Mouse (Mus musculus) heart, embryonic 15.5 days (tissue): ENCODE data around the gene Pi16. TPM values are rescaled to one million over a fixed set of nuclear protein-coding genes. Genes with fewer than 3 reads are reported as not detected.
"Not testable (repeated sequence)": the region's sequence is repeated elsewhere in the genome, so short reads cannot be mapped to it uniquely, and the experiment has no call there.

Experiments used
- ATAC-seq: fragments of 200-750 bp; cut with Nextera tagmentation; replicated peaks from 2 replicates; pipeline ENCODE4 v1.8.0; 2017; ENCODE audit warnings: low read depth, moderate TSS enrichment; ENCODE audit not compliant: insufficient number of reproducible peaks, insufficient read depth, low FRiP score
- H3K27ac ChIP-seq: fragments of 300-500 bp; sonication (generic); 2 replicates; pipeline ENCODE4 v1.5.1; 2015; ENCODE audit warnings: mild to moderate bottlenecking, inconsistent platforms
- H3K27me3 ChIP-seq: fragments of 300-500 bp; sonication (generic); 2 replicates; pipeline ENCODE4 v1.6.1; 2015; ENCODE audit warnings: inconsistent platforms
- H3K36me3 ChIP-seq: fragments of 300-500 bp; sonication (generic); 2 replicates; pipeline ENCODE4 v1.6.1; 2015; ENCODE audit warnings: mild to moderate bottlenecking, inconsistent platforms
- H3K4me1 ChIP-seq: fragments of 300-500 bp; sonication (generic); replicated peaks from 2 replicates; pipeline ENCODE4 v1.6.1; 2015; ENCODE audit warnings: inconsistent platforms
- H3K4me2 ChIP-seq: fragments of 300-500 bp; sonication (generic); 2 replicates; pipeline ENCODE4 v1.6.1; 2015; ENCODE audit warnings: inconsistent platforms, mild to moderate bottlenecking, moderate library complexity
- H3K4me3 ChIP-seq: fragments of 300-500 bp; sonication (generic); 2 replicates; pipeline ENCODE4 v1.5.1; 2015; ENCODE audit warnings: mild to moderate bottlenecking, inconsistent platforms
- H3K9ac ChIP-seq: fragments of 300-500 bp; sonication (generic); 2 replicates; pipeline ENCODE4 v1.6.1; 2015; ENCODE audit warnings: mild to moderate bottlenecking, inconsistent platforms
- H3K9me3 ChIP-seq: fragments of 300-500 bp; sonication (generic); replicated peaks from 2 replicates; pipeline ENCODE4 v1.6.1; 2016; ENCODE audit warnings: inconsistent platforms
- WGBS: fragments of 180-500 bp; shearing (Covaris S2); methylation state at CpG from one replicate; pipeline ENCODE4 v1.1.7; 2015; ENCODE audit warnings: mixed read lengths; 5-methylcytosine and 5-hydroxymethylcytosine counted together
- polyA plus RNA-seq: library from polyadenylated mRNA; unstranded; fragments of >200 nt; fragmentation: Nextera tagmentation; extraction: Ambion mirVana; gene quantifications from 2 replicates; pipeline ENCODE4 v1.2.1, GENCODE M21; 2015

Pi16 gene
- polyA plus RNA-seq, 1 experiment from 2014 or later: 4.3 TPM

DNA sequence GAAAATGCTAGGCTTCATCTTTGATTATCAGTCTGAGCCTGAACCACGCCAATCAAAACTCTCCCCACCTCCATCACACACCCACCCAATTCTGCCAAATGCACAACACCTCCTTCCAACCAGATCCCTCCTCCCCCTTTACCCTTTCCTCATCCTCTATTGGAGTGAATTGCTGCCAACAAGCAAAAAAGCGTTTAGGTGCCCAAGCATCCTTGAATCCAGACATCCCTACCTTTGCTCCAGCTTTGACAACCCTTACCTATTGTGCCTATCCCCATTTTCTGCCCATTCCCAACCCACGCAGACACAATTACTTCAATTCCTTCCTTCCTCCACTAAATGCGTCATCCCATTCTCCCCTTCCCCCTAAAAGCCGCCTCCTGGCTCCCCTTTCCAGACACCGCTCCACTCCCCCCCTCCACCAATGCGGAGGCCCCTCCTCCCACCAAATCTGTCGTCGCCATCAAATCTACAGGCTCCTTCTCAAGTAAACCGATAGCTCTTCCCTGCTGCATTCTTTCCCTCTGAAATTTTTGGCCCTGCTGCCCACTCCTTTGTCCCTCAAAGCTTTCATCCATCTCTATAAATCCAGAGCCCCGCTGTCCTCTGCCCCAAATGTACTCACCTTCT lies 29.1 kb downstream of the Pi16 start:
- Histone ChIP-seq H3K4me2 (peak overlapping the region; percentile 81), H3K27me3 (no peaks in the 10 kb centered on the region), H3K9me3 (no peaks in the 10 kb centered on the region), H3K4me3 (peak overlapping the region; percentile 92), H3K36me3 (no peaks in the 10 kb centered on the region; the same call in 1 of the 2 replicates), H3K9ac (peak overlapping the region; percentile 90), H3K4me1 (peaks cover 36% of the 10 kb centered on the region), H3K27ac (peak overlapping the region; percentile 91)
- ATAC-seq: no peak
- 3% methylated on average over 11 of the region's 11 CpGs for WGBS

DNA sequence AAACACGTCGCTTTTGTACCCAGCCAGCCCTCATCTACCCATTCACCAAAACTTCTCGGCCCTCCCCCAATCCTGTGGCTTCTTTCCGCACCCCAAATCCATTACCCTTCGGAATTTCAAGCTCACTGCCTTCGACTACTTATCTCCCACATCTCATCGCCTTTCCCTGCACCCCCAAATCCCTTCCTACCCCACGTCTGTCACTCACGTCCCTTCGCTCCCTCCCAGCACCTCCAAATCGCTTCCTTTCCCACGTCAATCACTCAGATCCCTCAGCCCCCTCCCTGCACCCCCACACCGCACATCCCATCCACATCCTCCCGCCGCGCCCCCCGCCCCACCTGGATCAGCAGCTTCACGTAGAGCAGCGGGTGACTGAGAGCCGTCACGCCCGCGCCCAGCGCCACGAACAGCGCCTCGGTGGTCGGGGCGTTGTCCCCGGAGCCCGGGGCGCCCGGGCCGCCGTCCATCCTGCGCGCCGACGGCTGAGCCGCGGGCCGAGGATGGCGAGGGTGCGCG lies 29.7 kb downstream of the Pi16 start:
- no peaks in the 10 kb centered on the region for H3K9me3 ChIP-seq
- no peaks in the 10 kb centered on the region for H3K27me3 ChIP-seq
- peaks cover 30% of the 10 kb centered on the region for H3K4me1 ChIP-seq
- H3K4me2 ChIP-seq: peak overlapping the region; percentile 81
- no peaks in the 10 kb centered on the region; the same call in 1 of the 2 replicates for H3K36me3 ChIP-seq
- H3K9ac ChIP-seq: peak overlapping the region; percentile 90
- under 1% methylated on average over 45 of the region's 45 CpGs for WGBS
- ATAC-seq: no peak; the same call in 1 of the 2 replicates
- peak overlapping the region; percentile 92 for H3K4me3 ChIP-seq
- H3K27ac ChIP-seq: peak overlapping the region; percentile 91

DNA sequence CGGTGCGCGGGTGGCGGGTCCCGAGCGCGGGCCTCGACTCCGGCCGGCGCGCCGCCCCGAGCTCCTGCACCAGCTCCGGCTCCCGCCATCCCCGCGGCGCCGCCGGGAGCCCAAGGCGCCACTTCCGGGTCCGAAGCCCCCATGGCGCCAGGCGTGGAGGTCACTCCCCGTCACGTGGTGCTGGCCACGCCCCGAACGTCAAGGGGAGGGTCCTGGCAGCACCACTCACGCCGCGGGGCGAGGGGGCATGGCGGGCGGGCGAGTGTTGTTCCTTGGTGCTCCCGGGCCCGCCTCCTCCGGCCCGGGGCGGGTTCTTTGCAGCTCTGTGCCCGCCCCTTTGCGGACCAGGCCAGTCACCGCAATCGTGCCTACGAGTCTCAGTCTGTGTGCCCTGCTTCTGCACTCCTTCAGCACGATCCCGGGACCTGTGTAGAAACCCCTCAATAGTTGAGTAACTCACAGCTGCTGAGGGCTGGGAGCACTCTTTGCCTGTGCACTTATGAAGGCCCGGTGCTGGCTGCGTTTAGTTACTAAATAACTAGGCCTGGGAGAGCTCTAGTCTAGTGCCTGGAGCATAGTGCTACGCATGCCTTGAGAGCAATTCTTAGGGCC lies 30.3 kb downstream of the Pi16 start, which contains the start of gene Mtch1:
Gene Mtch1 (minus strand): TSS at position 290 of the 612 bp plus-strand sequence.
- Histone ChIP-seq H3K27me3 (no peaks in the 10 kb centered on the region), H3K9ac (peak within 1 kb of the TSS; percentile 90), H3K9me3 (no peaks in the 10 kb centered on the region), H3K4me1 (peaks cover 24% of the 10 kb centered on the region), H3K27ac (peak within 1 kb of the TSS; percentile 91), H3K4me3 (peak within 1 kb of the TSS; percentile 92), H3K36me3 (no peaks in the 10 kb centered on the region; the same call in 1 of the 2 replicates), H3K4me2 (peak within 1 kb of the TSS; percentile 81)
- ATAC-seq: peak; percentile 97
- WGBS: under 1% methylated on average over 40 of the region's 53 CpGs

DNA sequence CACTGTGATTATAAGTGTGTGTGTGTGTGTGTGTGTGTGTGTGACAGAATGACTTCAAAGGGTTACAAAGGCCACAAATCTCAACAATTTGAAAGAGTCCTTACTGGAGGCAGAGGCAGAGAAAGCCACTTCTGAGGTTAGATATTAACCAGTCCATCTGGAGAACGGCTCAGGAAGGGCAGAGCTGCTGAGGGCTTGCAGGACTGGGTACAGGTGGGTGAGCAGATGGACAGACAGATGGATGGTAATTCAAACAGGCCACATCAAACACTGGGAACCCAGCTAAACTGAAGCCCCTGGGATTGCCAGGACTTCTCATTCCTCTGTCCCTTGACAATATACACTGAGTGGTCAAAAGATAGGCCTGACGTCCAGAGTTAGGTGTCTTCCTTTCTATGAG lies 31.5 kb downstream of the Pi16 start:
- no peak overlapping the region for H3K4me2 ChIP-seq
- no peak overlapping the region for H3K27ac ChIP-seq
- no peaks in the 10 kb centered on the region; the same call in 1 of the 2 replicates for H3K36me3 ChIP-seq
- no peak overlapping the region for H3K9ac ChIP-seq
- no peak overlapping the region for H3K4me3 ChIP-seq
- WGBS: 64% methylated on average over 2 of the region's 2 CpGs
- H3K9me3 ChIP-seq: no peaks in the 10 kb centered on the region
- ATAC-seq: no peak
- no peaks in the 10 kb centered on the region for H3K27me3 ChIP-seq
- H3K4me1 ChIP-seq: peaks cover 21% of the 10 kb centered on the region

DNA sequence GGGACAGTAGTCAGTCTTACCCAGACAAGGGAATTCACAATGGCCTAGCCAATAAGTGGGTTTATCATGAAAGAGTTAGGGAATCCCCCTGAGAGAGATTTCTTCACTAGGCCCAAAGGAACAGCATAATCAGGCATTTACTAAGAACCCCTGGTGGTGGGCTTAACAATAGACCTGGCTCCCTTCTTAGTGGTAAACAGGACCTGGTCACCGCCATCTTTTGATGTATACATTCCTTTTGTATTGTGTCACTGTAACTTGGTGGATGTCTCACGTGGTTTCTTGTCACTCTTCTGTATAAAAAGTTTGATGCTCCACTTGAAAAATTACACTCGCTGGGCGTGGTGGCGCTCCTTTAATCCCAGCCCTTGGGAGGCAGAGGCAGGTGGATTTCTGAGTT lies 33.6 kb downstream of the Pi16 start:
- not testable (repeated sequence) for H3K4me2 ChIP-seq, H3K9me3 ChIP-seq, H3K4me3 ChIP-seq, H3K36me3 ChIP-seq, ATAC-seq, H3K27ac ChIP-seq, H3K9ac ChIP-seq, H3K27me3 ChIP-seq
- peaks cover 26% of the 10 kb centered on the region for H3K4me1 ChIP-seq
- WGBS: 79% methylated on average over 5 of the region's 5 CpGs

DNA sequence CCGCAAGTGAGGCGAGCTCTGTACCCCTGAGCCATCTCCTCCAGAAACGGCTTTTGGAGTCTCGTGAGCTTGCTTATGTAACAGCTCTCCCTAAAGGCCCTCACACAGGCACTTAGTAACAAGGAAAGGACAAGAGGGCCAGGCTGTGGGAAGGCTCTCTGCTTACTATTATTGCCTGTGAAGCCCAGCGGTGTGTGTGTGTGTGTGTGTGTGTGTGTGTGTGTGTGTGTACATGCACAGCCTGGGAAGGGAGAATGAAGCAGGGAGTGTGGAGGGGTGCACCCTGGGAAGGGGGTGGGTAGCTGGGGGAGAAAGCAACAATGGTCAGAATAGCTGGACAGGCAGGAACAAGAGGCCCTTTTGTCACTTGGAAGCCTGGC lies 38.0 kb downstream of the Pi16 start:
- 23% methylated on average over 5 of the region's 5 CpGs for WGBS
- H3K27me3 ChIP-seq: no peaks in the 10 kb centered on the region
- peak; percentile 32 for ATAC-seq
- peak overlapping the region; percentile 70 for H3K4me2 ChIP-seq
- peaks cover 29% of the 10 kb centered on the region for H3K4me1 ChIP-seq
- H3K9ac ChIP-seq: peak overlapping the region; percentile 53
- no peaks in the 10 kb centered on the region for H3K36me3 ChIP-seq
- H3K4me3 ChIP-seq: no peak overlapping the region
- peak overlapping the region; percentile 98 for H3K27ac ChIP-seq
- H3K9me3 ChIP-seq: no peaks in the 10 kb centered on the region

DNA sequence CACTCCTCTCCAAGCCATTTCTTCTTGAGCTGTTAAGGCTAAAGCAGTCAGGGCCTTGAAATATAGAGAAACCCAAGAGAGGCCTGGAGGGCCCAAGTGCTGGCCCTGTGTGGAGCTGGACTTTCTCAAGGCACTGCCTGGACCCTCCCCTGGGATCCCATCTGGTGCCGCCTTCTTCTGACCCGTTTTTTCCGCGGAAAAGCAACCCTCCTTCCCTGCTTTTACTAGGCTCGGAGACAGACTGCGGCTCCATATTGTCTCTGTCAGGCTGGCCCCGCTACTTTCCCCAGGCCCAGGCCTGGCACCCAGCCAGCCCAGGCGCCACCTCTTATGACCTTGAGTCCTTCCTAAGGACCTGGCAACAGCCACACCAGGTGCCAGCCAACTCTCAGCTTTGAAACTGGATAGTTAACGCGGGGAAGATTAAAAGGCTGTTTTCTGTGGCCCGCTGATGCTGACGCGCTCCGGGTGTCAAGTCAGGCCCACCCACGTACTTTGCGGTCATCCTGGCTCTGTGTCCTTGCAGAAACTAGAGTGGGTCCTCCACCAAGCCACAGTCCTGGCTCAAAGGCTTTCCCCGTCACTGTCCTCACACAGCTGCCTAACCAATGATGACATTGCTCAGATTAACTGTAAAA lies 38.5 kb downstream of the Pi16 start:
- Histone ChIP-seq H3K4me1 (peaks cover 34% of the 10 kb centered on the region), H3K4me2 (peak overlapping the region; percentile 70), H3K4me3 (peak overlapping the region; percentile 44), H3K9ac (peak overlapping the region; percentile 53), H3K27me3 (no peaks in the 10 kb centered on the region), H3K36me3 (no peaks in the 10 kb centered on the region), H3K9me3 (no peaks in the 10 kb centered on the region), H3K27ac (peak overlapping the region; percentile 98)
- peak; percentile 75 for ATAC-seq
- WGBS: 8% methylated on average over 17 of the region's 17 CpGs

DNA sequence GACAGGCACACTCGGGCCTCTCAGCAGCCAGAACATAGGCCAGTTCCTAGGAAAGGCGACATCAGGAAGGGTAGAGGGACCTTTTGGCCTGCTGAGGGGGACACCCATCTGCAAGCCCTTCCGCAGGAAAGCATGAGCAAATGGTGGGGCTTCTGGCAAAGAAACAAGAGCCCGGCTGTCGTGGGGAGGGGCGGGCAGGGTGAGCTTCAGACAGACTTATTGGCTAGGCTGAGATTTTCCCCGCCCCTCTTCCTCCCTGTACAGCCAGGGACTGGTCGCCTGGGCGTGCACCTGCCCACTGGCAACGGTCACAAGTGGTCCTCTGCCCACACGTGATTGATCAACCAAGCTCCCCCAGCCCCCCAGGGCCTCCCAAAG lies 39.0 kb downstream of the Pi16 start:
- Histone ChIP-seq H3K4me1 (peaks cover 38% of the 10 kb centered on the region), H3K9me3 (no peaks in the 10 kb centered on the region), H3K27me3 (no peaks in the 10 kb centered on the region), H3K9ac (peak overlapping the region; percentile 53), H3K4me3 (peak overlapping the region; percentile 44), H3K27ac (peak overlapping the region; percentile 98), H3K36me3 (no peaks in the 10 kb centered on the region), H3K4me2 (peak overlapping the region; percentile 70)
- WGBS: 3% methylated on average over 11 of the region's 11 CpGs
- ATAC-seq: peak; percentile 91

DNA sequence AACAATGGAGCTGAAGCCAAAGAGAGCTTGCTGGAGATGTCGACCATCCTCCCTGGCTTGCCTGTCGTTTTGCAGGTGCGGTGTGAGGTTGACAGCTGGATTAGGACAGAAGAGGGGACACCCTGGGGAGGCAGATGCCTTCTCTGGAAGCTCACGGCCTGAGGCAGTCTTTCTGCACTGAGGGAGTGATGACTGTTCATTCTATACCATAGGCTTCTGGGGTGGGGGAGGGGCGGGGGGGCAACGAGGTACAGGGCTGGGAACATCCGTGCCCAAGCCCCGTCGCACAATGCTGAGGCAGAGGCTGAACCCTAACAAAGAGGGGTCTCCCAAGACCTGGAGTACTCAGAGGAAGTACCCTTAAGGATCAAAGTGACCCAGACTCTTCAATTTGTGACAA lies 39.4 kb downstream of the Pi16 start:
- WGBS: 17% methylated on average over 9 of the region's 9 CpGs
- H3K27ac ChIP-seq: peak overlapping the region; percentile 98
- H3K4me3 ChIP-seq: peak overlapping the region; percentile 44
- no peaks in the 10 kb centered on the region for H3K9me3 ChIP-seq
- H3K4me1 ChIP-seq: peaks cover 39% of the 10 kb centered on the region
- H3K9ac ChIP-seq: peak overlapping the region; percentile 53
- no peaks in the 10 kb centered on the region for H3K27me3 ChIP-seq
- 0 out of 2 replicates have a peak, but pooled peaks have one; percentile 3 for ATAC-seq
- peak overlapping the region; percentile 70 for H3K4me2 ChIP-seq
- no peaks in the 10 kb centered on the region for H3K36me3 ChIP-seq

DNA sequence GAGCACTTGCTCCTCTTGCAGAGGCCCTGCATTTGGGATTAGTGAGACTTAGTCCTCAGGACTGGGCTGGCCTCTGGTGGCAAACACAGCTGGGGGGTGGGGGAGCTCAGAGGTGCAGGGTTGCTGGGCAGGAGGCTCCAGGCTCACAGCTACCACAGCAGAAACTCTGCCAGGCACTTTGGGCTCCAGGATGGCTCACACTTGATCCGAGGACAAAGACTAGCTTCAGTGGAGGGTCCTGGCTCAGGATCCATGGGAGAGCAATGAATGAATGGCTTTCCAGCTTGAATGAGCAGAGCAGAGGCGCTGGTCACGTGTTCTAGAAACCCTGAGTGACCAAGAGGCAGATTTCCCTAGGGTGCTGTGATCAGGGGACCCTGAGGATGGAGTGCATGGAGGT lies 41.4 kb downstream of the Pi16 start:
- no peaks in the 10 kb centered on the region for H3K36me3 ChIP-seq
- no peak overlapping the region for H3K4me2 ChIP-seq
- H3K4me3 ChIP-seq: no peak overlapping the region
- no peaks in the 10 kb centered on the region for H3K27me3 ChIP-seq
- H3K27ac ChIP-seq: no peak overlapping the region
- ATAC-seq: no peak
- no peak overlapping the region for H3K9ac ChIP-seq
- WGBS: 75% methylated on average over 3 of the region's 3 CpGs
- H3K9me3 ChIP-seq: no peaks in the 10 kb centered on the region
- peaks cover 39% of the 10 kb centered on the region for H3K4me1 ChIP-seq

DNA sequence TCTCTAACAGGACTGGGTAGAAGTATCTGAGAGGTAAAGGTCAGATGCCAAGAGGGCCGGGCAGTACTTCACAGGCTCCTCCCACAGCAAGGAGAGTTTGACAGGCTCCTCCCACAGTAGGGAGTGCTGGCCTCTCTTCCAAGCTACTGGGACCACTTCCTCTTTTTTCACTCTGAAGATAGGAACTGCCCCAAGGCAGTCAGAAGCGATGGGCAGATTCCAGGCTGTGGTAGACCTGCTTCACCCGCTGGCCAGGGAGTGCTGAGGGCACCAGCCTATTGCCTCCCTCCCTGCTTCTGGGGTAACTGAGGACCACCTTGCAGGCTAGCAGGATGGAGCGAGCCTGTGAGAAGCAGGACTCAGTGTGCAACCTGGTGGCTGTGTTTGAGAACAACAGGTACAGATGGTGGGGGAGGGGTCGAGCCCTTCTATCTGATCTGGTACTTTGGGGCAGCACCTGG lies 43.3 kb downstream of the Pi16 start, which contains the start of gene Fgd2:
Gene Fgd2 (plus strand): TSS at position 154 of the 461 bp plus-strand sequence.
- Histone ChIP-seq H3K9me3 (no peaks in the 10 kb centered on the region), H3K9ac (no peak within 1 kb of the TSS), H3K36me3 (no peaks in the 10 kb centered on the region), H3K4me2 (peak within 1 kb of the TSS; percentile 22; the same call in 1 of the 2 replicates), H3K27me3 (no peaks in the 10 kb centered on the region), H3K27ac (no peak within 1 kb of the TSS), H3K4me3 (peak within 1 kb of the TSS; percentile 16; the same call in 1 of the 2 replicates), H3K4me1 (peaks cover 27% of the 10 kb centered on the region)
- ATAC-seq: no peak
- WGBS: 22% methylated on average over 5 of the region's 5 CpGs
